Mouse (Mus musculus): ENCODE measurements at regions not wholly inside any gene's neighbourhood (a gene's known extent, or its start where the extent isn't known, plus 50 kb on each side); places are given as distances from the start of the nearest gene placed in this dataset.

DNA sequence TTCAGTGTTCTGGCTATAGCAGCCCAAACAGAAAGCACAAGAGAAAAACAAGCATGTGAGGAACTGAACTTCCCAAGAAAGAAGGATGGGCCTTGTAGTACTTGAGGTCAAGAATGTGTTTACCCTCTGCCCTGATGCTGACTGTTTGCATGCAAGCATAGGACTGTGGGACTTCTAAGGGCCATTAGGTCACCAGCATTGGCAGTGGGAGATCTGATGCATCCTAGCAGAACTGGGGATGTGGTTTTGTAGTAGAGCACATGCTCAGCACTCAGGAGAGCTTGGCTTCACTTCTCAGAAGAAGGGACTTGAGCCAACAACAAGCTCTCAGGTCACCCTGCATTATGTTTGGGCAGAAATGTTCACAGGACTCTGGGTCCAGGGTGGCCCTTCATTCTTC is 178.3 kb upstream of the Tle1 start:
- no peak for TF ChIP-seq POLR2A (IDR thresholded peaks at IDR 0.05; ENCODE audit: control insufficient read depth, low read depth, low read length)
- no peak for TF ChIP-seq CTCF (IDR thresholded peaks at IDR 0.05; ENCODE audit: control insufficient read depth, insufficient read depth, insufficient replicate concordance, low read depth, low read length)

Measured in testis, adult 2 months (tissue).